Mouse (Mus musculus) bone marrow macrophage, adult 2 months (primary cell): ENCODE results near the gene Mtpn.

Source experiments
- CTCF ChIP-seq: IDR thresholded peaks from 2 replicates; pipeline ENCODE4 v1.5.1; 2012; ENCODE audit warnings: low read depth, mild to moderate bottlenecking, low read length, moderate library complexity
- POLR2A ChIP-seq: IDR thresholded peaks from 2 replicates; pipeline ENCODE4 v1.6.1; 2012; ENCODE audit warnings: mild to moderate bottlenecking, low read depth, low read length, borderline replicate concordance

DNA sequence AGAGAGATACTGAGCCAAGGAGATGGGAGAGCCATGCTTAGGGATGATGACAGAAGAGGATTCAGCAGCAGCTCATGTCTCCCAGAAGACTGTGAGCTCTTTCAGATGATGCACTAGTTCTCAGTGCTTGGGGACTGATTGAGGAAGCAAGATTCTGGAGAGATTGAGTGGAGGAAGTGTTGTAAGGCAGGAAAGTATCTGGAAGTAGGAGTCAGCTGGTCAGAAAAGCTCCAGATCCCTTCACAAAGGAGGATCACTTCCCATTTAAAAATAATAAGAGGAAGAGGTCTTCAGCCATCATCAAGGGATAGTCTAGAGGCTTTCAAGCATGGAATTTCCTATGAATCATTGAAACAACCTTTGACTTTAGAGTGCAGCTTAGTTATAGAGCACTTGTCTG lies 29.0 kb upstream of the Mtpn start:
- TF ChIP-seq CTCF = no peak
- no peak for TF ChIP-seq POLR2A
